Comparison of ENCODE assay signal across 8 mouse cellular contexts in genomic region chr9:20973001-20973681, GRCm38 (mm10). TPM values are rescaled to one million over a fixed set of nuclear protein-coding genes. Genes with fewer than 3 reads are reported as not detected.
DNase-seq lines count a peak whose midpoint lies in the region; ATAC-seq and TF ChIP-seq lines count a peak whose summit lies in the region.

No protein-coding gene starts in this region.

- TF ChIP-seq CTCF in forebrain, postnatal 0 days (IDR thresholded peaks at IDR 0.05; ENCODE audit: low read depth), result no peak
- TF ChIP-seq CTCF in olfactory bulb, adult 2 months (IDR thresholded peaks at IDR 0.05; ENCODE audit: insufficient read depth, low read depth, low read length), result no peak

- no peak overlapping the region for H3K27ac ChIP-seq in forebrain, embryonic 12.5 days
- no peak overlapping the region for H3K27ac ChIP-seq in forebrain, postnatal 0 days (ENCODE audit: low read depth, low read length)
- peak overlapping the region; percentile 95 for H3K27ac ChIP-seq in kidney, embryonic 16.5 days (ENCODE audit: low read length)
- H3K27ac ChIP-seq in olfactory bulb, adult 2 months (ENCODE audit: insufficient read depth, low read depth, low read length), result peak overlapping the region; percentile 85

- 86% methylated on average over 4 of the region's 4 CpGs for WGBS in forebrain, embryonic 12.5 days
- 93% methylated on average over 4 of the region's 4 CpGs for WGBS in forebrain, postnatal 0 days
- 48% methylated on average over 4 of the region's 4 CpGs for WGBS in kidney, embryonic 16.5 days
- WGBS in olfactory bulb, adult 2 months, result 87% methylated on average over 4 of the region's 4 CpGs

- no peak for DNase-seq in forebrain, postnatal 0 days
- DNase-seq in T-cell, adult 2 months (ENCODE audit: low spot score), result no peak
- DNase-seq in left cerebral cortex, adult 9 months (ENCODE audit: low spot score in 2 of 2), result no peak

- no peaks in the 10 kb centered on the region for H3K9me3 ChIP-seq in forebrain, embryonic 12.5 days
- H3K9me3 ChIP-seq in forebrain, postnatal 0 days (ENCODE audit: low read length), result no peaks in the 10 kb centered on the region
- no peaks in the 10 kb centered on the region for H3K9me3 ChIP-seq in megakaryocyte, embryonic 14.5 days
- no peaks in the 10 kb centered on the region for H3K9me3 ChIP-seq in kidney, embryonic 16.5 days (ENCODE audit: low read length)

- ATAC-seq in forebrain, embryonic 12.5 days (ENCODE audit: low FRiP score), result no peak
- no peak for ATAC-seq in forebrain, postnatal 0 days
- ATAC-seq in megakaryocyte, adult 5-6 weeks (ENCODE audit: poor library complexity, severe bottlenecking), result no peak
- peak; percentile 1; the same call in 1 of the 2 replicates for ATAC-seq in kidney, embryonic 16.5 days (ENCODE audit: low FRiP score, low TSS enrichment)

- H3K9ac ChIP-seq in forebrain, embryonic 12.5 days, result no peak overlapping the region
- no peak overlapping the region for H3K9ac ChIP-seq in forebrain, postnatal 0 days
- H3K9ac ChIP-seq in kidney, embryonic 16.5 days (replicated peaks; ENCODE audit: low read length), result peak overlapping the region; percentile 68

- H3K27me3 ChIP-seq in forebrain, embryonic 12.5 days, result peaks cover 5% of the 10 kb centered on the region; the same call in 1 of the 2 replicates
- no peaks in the 10 kb centered on the region for H3K27me3 ChIP-seq in forebrain, postnatal 0 days (ENCODE audit: insufficient read depth, low read length)
- no peaks in the 10 kb centered on the region for H3K27me3 ChIP-seq in megakaryocyte, embryonic 14.5 days (replicated peaks)
- no peaks in the 10 kb centered on the region for H3K27me3 ChIP-seq in kidney, embryonic 16.5 days (ENCODE audit: insufficient read depth, low read length)

- H3K36me3 ChIP-seq in forebrain, embryonic 12.5 days (replicated peaks), result peaks cover 3% of the 10 kb centered on the region; the same call in 1 of the 2 replicates
- no peaks in the 10 kb centered on the region for H3K36me3 ChIP-seq in forebrain, postnatal 0 days (ENCODE audit: insufficient read depth)
- peaks cover 44% of the 10 kb centered on the region for H3K36me3 ChIP-seq in megakaryocyte, embryonic 14.5 days (replicated peaks; ENCODE audit: low read length)
- peaks cover 10% of the 10 kb centered on the region for H3K36me3 ChIP-seq in kidney, embryonic 16.5 days (ENCODE audit: insufficient read depth, low read length)

- H3K4me1 ChIP-seq in forebrain, embryonic 12.5 days, result peaks cover 32% of the 10 kb centered on the region
- 0 out of 2 replicates have a peak, but pooled peaks cover 10% of the 10 kb centered on the region for H3K4me1 ChIP-seq in forebrain, postnatal 0 days (ENCODE audit: insufficient read depth)
- peaks cover 88% of the 10 kb centered on the region for H3K4me1 ChIP-seq in megakaryocyte, embryonic 14.5 days
- peaks cover 49% of the 10 kb centered on the region for H3K4me1 ChIP-seq in kidney, embryonic 16.5 days (ENCODE audit: insufficient read depth, low read length)
- H3K4me1 ChIP-seq in olfactory bulb, adult 2 months (ENCODE audit: control insufficient read depth, insufficient read depth, low read length), result peaks cover 31% of the 10 kb centered on the region

- no peak for TF ChIP-seq POLR2A in olfactory bulb, adult 2 months (IDR thresholded peaks at IDR 0.05; ENCODE audit: insufficient read depth, low read depth, low read length)

- H3K4me3 ChIP-seq in forebrain, embryonic 12.5 days (replicated peaks), result 0 out of 2 replicates have a peak overlapping the region, but pooled peaks have one; percentile 1
- no peak overlapping the region for H3K4me3 ChIP-seq in forebrain, postnatal 0 days (ENCODE audit: low read depth, low read length)
- H3K4me3 ChIP-seq in megakaryocyte, embryonic 14.5 days (replicated peaks), result peak overlapping the region; percentile 88
- H3K4me3 ChIP-seq in kidney, embryonic 16.5 days (ENCODE audit: low read length), result peak overlapping the region; percentile 63
- no peak overlapping the region for H3K4me3 ChIP-seq in olfactory bulb, adult 2 months (ENCODE audit: insufficient read depth, low read depth, low read length)

- peak overlapping the region; percentile 6; the same call in 1 of the 2 replicates for H3K4me2 ChIP-seq in forebrain, embryonic 12.5 days
- no peak overlapping the region for H3K4me2 ChIP-seq in forebrain, postnatal 0 days (ENCODE audit: low read depth)
- peak overlapping the region; percentile 63 for H3K4me2 ChIP-seq in kidney, embryonic 16.5 days (replicated peaks; ENCODE audit: low read depth, low read length)

RNA-seq across cellular contexts. Expression of gene S1pr2, which starts 3.4 kb away (rescaled TPM):
- polyA plus RNA-seq in forebrain, embryonic 12.5 days (2016; fragmentation: Nextera tagmentation; extraction: Ambion mirVana), result 13.1 and 16.5 TPM in 2 replicates
- 3.7 and 4.0 TPM in 2 replicates for total RNA-seq in forebrain, postnatal 0 days (2014; rRNA removed)
- 5.1 and 5.7 TPM in 2 replicates for polyA plus RNA-seq in forebrain, postnatal 0 days (2015; fragmentation: Nextera tagmentation; extraction: Ambion mirVana)
- 4.0 and 8.4 TPM in 2 replicates for polyA plus RNA-seq in megakaryocyte, embryonic 14.5 days (2012; ENCODE audit: insufficient read depth, low replicate concordance)
- 7.5 and 8.9 TPM in 2 replicates for total RNA-seq in megakaryocyte, adult 5-6 weeks (2015)
- 2.8 and 3.0 TPM in 2 replicates for total RNA-seq in megakaryocyte, adult 5-6 weeks (2017)
- polyA plus RNA-seq in kidney, embryonic 16.5 days (2015; fragmentation: Nextera tagmentation; extraction: Ambion mirVana), result 35.1 and 37.7 TPM in 2 replicates
- polyA plus RNA-seq in olfactory bulb, adult 2 months (2012; ENCODE audit: insufficient read depth, insufficient read length, low replicate concordance, missing spikeins), result not detected in 2 replicates

RNA-seq across cellular contexts. Expression of gene Dnmt1, which starts 13.5 kb away (rescaled TPM):
- polyA plus RNA-seq in forebrain, embryonic 12.5 days (2016; fragmentation: Nextera tagmentation; extraction: Ambion mirVana), result 134 and 153 TPM in 2 replicates
- 83.1 and 101 TPM in 2 replicates for total RNA-seq in forebrain, postnatal 0 days (2014; rRNA removed)
- 36.2 and 39.9 TPM in 2 replicates for polyA plus RNA-seq in forebrain, postnatal 0 days (2015; fragmentation: Nextera tagmentation; extraction: Ambion mirVana)
- polyA plus RNA-seq in megakaryocyte, embryonic 14.5 days (2012; ENCODE audit: insufficient read depth, low replicate concordance), result 31.3 and 39.8 TPM in 2 replicates
- total RNA-seq in megakaryocyte, adult 5-6 weeks (2015), result 85.4 and 89.6 TPM in 2 replicates
- total RNA-seq in megakaryocyte, adult 5-6 weeks (2017), result 165 and 171 TPM in 2 replicates
- polyA plus RNA-seq in kidney, embryonic 16.5 days (2015; fragmentation: Nextera tagmentation; extraction: Ambion mirVana), result 107 and 110 TPM in 2 replicates
- 56.5 TPM in 1 of 2 replicates, not detected in the other for polyA plus RNA-seq in olfactory bulb, adult 2 months (2012; ENCODE audit: insufficient read depth, insufficient read length, low replicate concordance, missing spikeins)

RNA-seq across cellular contexts. Expression of gene Mrpl4, which starts 29.4 kb away (rescaled TPM):
- 110 and 111 TPM in 2 replicates for polyA plus RNA-seq in forebrain, embryonic 12.5 days (2016; fragmentation: Nextera tagmentation; extraction: Ambion mirVana)
- 59.9 and 77.8 TPM in 2 replicates for total RNA-seq in forebrain, postnatal 0 days (2014; rRNA removed)
- 101 and 111 TPM in 2 replicates for polyA plus RNA-seq in forebrain, postnatal 0 days (2015; fragmentation: Nextera tagmentation; extraction: Ambion mirVana)
- 62.4 and 63.4 TPM in 2 replicates for polyA plus RNA-seq in megakaryocyte, embryonic 14.5 days (2012; ENCODE audit: insufficient read depth, low replicate concordance)
- total RNA-seq in megakaryocyte, adult 5-6 weeks (2015), result 47.3 and 63.6 TPM in 2 replicates
- 44.5 and 50.3 TPM in 2 replicates for total RNA-seq in megakaryocyte, adult 5-6 weeks (2017)
- polyA plus RNA-seq in kidney, embryonic 16.5 days (2015; fragmentation: Nextera tagmentation; extraction: Ambion mirVana), result 161 and 169 TPM in 2 replicates
- not detected in 2 replicates for polyA plus RNA-seq in olfactory bulb, adult 2 months (2012; ENCODE audit: insufficient read depth, insufficient read length, low replicate concordance, missing spikeins)

RNA-seq across cellular contexts. Expression of gene Icam1, which starts 42.6 kb away (rescaled TPM):
- polyA plus RNA-seq in forebrain, embryonic 12.5 days (2016; fragmentation: Nextera tagmentation; extraction: Ambion mirVana), result 3.7 and 3.8 TPM in 2 replicates
- total RNA-seq in forebrain, postnatal 0 days (2014; rRNA removed), result 3.2 and 3.7 TPM in 2 replicates
- 3.1 and 3.6 TPM in 2 replicates for polyA plus RNA-seq in forebrain, postnatal 0 days (2015; fragmentation: Nextera tagmentation; extraction: Ambion mirVana)
- polyA plus RNA-seq in megakaryocyte, embryonic 14.5 days (2012; ENCODE audit: insufficient read depth, low replicate concordance), result 8.8 and 10.8 TPM in 2 replicates
- 9.6 and 15.3 TPM in 2 replicates for total RNA-seq in megakaryocyte, adult 5-6 weeks (2015)
- 19.5 and 20.5 TPM in 2 replicates for total RNA-seq in megakaryocyte, adult 5-6 weeks (2017)
- polyA plus RNA-seq in kidney, embryonic 16.5 days (2015; fragmentation: Nextera tagmentation; extraction: Ambion mirVana), result 14.2 and 18.0 TPM in 2 replicates
- not detected in 2 replicates for polyA plus RNA-seq in olfactory bulb, adult 2 months (2012; ENCODE audit: insufficient read depth, insufficient read length, low replicate concordance, missing spikeins)

RNA-seq across cellular contexts. Expression of gene Icam4, which starts 56.0 kb away (rescaled TPM):
- 1.5 and 1.9 TPM in 2 replicates for polyA plus RNA-seq in forebrain, embryonic 12.5 days (2016; fragmentation: Nextera tagmentation; extraction: Ambion mirVana)
- not detected in 2 replicates for total RNA-seq in forebrain, postnatal 0 days (2014; rRNA removed)
- not detected in 2 replicates for polyA plus RNA-seq in forebrain, postnatal 0 days (2015; fragmentation: Nextera tagmentation; extraction: Ambion mirVana)
- 5.3 and 7.9 TPM in 2 replicates for polyA plus RNA-seq in megakaryocyte, embryonic 14.5 days (2012; ENCODE audit: insufficient read depth, low replicate concordance)
- total RNA-seq in megakaryocyte, adult 5-6 weeks (2015), result 0.91 and 1.1 TPM in 2 replicates
- 0.44 and 2.4 TPM in 2 replicates for total RNA-seq in megakaryocyte, adult 5-6 weeks (2017)
- 0.84 and 0.91 TPM in 2 replicates for polyA plus RNA-seq in kidney, embryonic 16.5 days (2015; fragmentation: Nextera tagmentation; extraction: Ambion mirVana)
- polyA plus RNA-seq in olfactory bulb, adult 2 months (2012; ENCODE audit: insufficient read depth, insufficient read length, low replicate concordance, missing spikeins), result not detected in 2 replicates

Comparison
In these comparisons a context has a peak if more than half of its experiments do, and no peak if none do; other contexts are left out.
1. H3K4me3 ChIP-seq: peak in forebrain, embryonic 12.5 days (single experiment), megakaryocyte, embryonic 14.5 days (single experiment) and kidney, embryonic 16.5 days (single experiment); none in forebrain, postnatal 0 days (single experiment) and olfactory bulb, adult 2 months (single experiment).
2. H3K27ac ChIP-seq: peak in kidney, embryonic 16.5 days (single experiment) and olfactory bulb, adult 2 months (single experiment); none in forebrain, embryonic 12.5 days (single experiment) and forebrain, postnatal 0 days (single experiment).
3. RNA of gene Mrpl4, which starts 29.4 kb away (polyA plus RNA-seq): 161 to 169 TPM in kidney, embryonic 16.5 days, 110 to 111 TPM in forebrain, embryonic 12.5 days, 101 to 111 TPM in forebrain, postnatal 0 days and 62.4 to 63.4 TPM in megakaryocyte, embryonic 14.5 days; not detected in olfactory bulb, adult 2 months; every median in the first group is over 10 times any median in the second.